Mouse (Mus musculus): ENCODE data around the gene Ap3m1. TPM values are rescaled to one million over a fixed set of nuclear protein-coding genes. Genes with fewer than 3 reads are reported as not detected.
"Not testable (repeated sequence)": the region's sequence is repeated elsewhere in the genome, so short reads cannot be mapped to it uniquely, and the experiment has no call there.

Ap3m1 gene
- polyA plus RNA-seq (2016; fragmentation: Nextera tagmentation; extraction: Ambion mirVana) = 99.0 and 110 TPM in 2 replicates

DNA sequence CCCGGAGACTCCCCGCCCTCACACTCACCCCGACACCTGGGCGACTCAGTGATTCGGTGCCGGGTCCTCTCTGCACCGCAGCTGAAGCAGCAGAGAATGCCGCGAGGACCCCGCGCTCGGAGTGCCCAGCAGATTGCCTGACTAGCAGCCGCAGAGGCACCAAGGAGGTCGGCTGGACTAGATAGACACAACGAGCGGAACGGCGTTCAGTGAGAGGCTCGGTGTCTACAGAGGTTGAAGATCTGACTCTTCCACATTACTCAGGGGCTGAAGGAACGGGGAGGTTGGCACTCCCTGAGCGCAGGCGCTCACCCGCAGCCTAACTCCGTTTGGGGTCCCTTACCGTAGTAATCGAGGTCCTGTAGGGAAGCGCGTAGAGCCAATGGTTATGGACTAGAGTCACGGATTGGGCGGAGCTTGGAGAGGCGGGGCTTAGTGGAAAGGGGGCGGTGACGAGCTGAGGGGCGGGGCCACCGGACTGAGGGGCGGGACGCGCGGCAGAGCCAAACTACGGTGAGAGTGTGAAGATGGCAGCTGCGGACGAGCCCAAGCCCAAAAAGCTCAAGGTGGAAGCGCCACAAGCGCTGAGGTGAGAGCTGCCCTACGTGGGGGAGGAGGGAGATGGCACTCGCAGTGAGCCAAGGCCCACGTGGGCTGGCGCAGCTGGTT lies at the start of gene Ap3m1, which contains the start of gene Adk:
TSS of gene Ap3m1 (minus strand) at position 397 of the 669 bp plus-strand sequence.
TSS of gene Adk (plus strand) at position 463 of the 669 bp plus-strand sequence.
- peak within 1 kb of the TSS; percentile 99 for H3K27ac ChIP-seq
- WGBS = under 1% methylated on average over 48 of the region's 48 CpGs
- H3K27me3 ChIP-seq (ENCODE audit: insufficient read depth, poor library complexity, severe bottlenecking) = no peaks in the 10 kb centered on the region
- peak; percentile 97 for DNase-seq (ENCODE audit: low spot score)
- peaks cover 19% of the 10 kb centered on the region for H3K4me1 ChIP-seq (replicated peaks)
- no peaks in the 10 kb centered on the region for H3K9me3 ChIP-seq
- H3K4me3 ChIP-seq = peak within 1 kb of the TSS; percentile 93
- H3K36me3 ChIP-seq = peaks cover 9% of the 10 kb centered on the region; the same call in 1 of the 2 replicates

DNA sequence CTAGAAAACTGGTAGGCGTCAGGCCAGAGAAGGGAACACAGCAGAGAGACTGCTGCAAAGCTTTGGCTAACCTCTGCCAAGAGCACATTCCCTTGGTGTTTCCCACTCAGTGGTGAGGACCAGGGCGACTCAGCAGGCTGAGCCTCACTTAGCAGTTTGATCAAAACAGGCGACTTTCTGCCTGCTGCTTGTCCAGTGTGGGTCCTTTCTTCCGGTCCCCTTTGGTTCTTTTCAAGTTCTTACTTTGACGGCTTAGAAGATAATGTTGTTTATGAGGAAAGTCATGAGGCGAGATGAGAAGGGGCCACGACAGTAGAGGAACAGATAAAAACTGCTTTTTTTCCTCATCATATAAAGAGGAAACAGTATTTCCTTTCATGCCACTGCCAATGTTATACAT lies 49.3 kb upstream of the Ap3m1 start:
- Histone ChIP-seq H3K4me1 (replicated peaks) (0 out of 2 replicates have a peak, but pooled peaks cover 8% of the 10 kb centered on the region), H3K36me3 (no peaks in the 10 kb centered on the region), H3K27ac (no peak overlapping the region), H3K27me3 (ENCODE audit: insufficient read depth, poor library complexity, severe bottlenecking) (no peaks in the 10 kb centered on the region), H3K9me3 (no peaks in the 10 kb centered on the region), H3K4me3 (no peak overlapping the region)
- DNase-seq (ENCODE audit: low spot score) = no peak
- WGBS = 68% methylated on average over 7 of the region's 7 CpGs

DNA sequence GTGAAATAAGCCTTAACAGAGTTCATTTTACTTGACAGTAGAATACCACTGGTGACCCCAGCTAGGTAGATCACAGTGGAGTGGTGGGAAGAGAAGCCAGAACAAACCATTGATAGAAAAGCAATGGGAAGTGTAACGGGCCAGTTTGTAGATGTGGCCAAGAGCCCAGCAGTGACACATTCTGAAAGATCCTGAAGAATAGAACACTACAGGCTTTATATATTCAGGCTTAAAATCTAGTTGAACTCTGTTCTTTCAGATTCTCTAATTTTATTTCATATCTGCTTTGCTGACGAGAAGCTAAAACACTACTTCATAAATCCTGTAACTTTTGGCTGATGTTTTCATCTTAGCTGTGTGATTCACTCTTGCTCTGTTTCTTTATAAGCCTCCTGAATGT lies 48.6 kb upstream of the Ap3m1 start:
- Histone ChIP-seq H3K27me3 (ENCODE audit: insufficient read depth, poor library complexity, severe bottlenecking) (no peaks in the 10 kb centered on the region), H3K4me1 (replicated peaks) (0 out of 2 replicates have a peak, but pooled peaks cover 8% of the 10 kb centered on the region), H3K27ac (no peak overlapping the region), H3K4me3 (no peak overlapping the region), H3K36me3 (no peaks in the 10 kb centered on the region), H3K9me3 (no peaks in the 10 kb centered on the region)
- WGBS = 87% methylated on average over 2 of the region's 2 CpGs
- no peak for DNase-seq (ENCODE audit: low spot score)

DNA sequence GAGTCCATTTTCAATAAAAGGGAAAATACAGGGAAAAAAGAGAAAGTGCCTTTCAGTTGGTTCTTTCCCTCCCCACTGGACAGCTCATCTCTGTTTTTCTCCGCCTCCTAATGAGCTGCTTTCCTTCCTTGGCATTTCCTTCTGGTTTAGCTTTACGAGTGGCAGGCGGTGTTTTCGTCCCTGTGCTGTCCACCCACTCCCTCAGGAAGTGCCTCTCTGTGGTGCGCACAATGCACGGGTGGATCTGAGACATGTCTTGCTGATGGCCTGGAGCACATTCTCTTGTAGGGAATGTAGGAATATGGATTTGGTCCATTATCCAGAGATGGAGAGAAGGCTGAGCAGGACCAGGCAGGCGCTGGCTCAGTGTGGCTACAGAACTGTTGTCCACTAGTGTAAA lies 47.1 kb upstream of the Ap3m1 start:
- Histone ChIP-seq H3K27me3 (ENCODE audit: insufficient read depth, poor library complexity, severe bottlenecking) (no peaks in the 10 kb centered on the region), H3K9me3 (no peaks in the 10 kb centered on the region), H3K27ac (no peak overlapping the region), H3K4me1 (replicated peaks) (0 out of 2 replicates have a peak, but pooled peaks cover 8% of the 10 kb centered on the region), H3K36me3 (no peaks in the 10 kb centered on the region; the same call in 1 of the 2 replicates), H3K4me3 (no peak overlapping the region)
- WGBS = 77% methylated on average over 7 of the region's 7 CpGs
- no peak for DNase-seq (ENCODE audit: low spot score)

DNA sequence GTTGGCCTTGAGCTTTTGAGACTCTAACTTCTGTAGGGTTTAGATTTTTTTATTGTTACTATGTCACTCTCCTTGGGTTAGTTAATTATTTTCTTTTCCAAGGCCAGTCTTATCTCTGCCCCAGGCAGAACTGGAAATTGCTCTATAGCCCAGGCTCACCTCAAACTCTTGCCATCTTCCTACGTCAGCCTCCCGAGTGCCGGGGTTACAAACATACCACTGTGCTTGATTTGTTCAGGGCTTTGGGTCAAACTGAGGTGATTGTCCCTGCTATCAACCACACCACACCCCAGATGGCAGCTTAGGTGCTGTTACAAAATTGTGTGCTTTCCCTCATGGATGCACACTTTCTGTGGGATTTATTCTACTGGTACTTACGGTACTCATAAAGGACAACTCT lies 44.4 kb upstream of the Ap3m1 start:
- H3K9me3 ChIP-seq = no peaks in the 10 kb centered on the region
- WGBS = 85% methylated on average over 4 of the region's 4 CpGs
- H3K36me3 ChIP-seq = peaks cover 16% of the 10 kb centered on the region; the same call in 1 of the 2 replicates
- no peak overlapping the region for H3K27ac ChIP-seq
- H3K4me3 ChIP-seq = no peak overlapping the region
- DNase-seq (ENCODE audit: low spot score) = no peak
- 0 out of 2 replicates have a peak, but pooled peaks cover 8% of the 10 kb centered on the region for H3K4me1 ChIP-seq (replicated peaks)
- H3K27me3 ChIP-seq (ENCODE audit: insufficient read depth, poor library complexity, severe bottlenecking) = no peaks in the 10 kb centered on the region

DNA sequence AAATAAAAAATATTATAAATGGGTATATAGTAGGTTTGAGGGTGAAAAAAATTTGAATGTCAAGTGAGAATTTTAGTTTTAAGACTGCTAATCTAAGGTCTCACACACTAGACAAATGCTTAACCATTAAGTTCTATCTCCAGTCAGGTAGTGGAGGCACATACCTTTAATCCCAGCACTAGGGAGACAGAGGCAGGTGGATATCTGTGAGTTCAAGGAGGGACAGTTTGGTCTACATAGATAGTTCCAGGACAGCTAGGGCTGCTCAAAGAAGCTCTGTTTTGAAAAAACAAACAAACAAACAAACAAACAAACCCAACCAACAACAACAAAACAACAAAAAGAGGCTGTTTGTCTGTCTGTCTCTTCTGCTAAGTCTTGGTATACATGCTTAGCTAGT lies 44.0 kb upstream of the Ap3m1 start:
- Histone ChIP-seq H3K4me1 (replicated peaks) (0 out of 2 replicates have a peak, but pooled peaks cover 5% of the 10 kb centered on the region), H3K27me3 (ENCODE audit: insufficient read depth, poor library complexity, severe bottlenecking) (no peaks in the 10 kb centered on the region), H3K36me3 (peaks cover 18% of the 10 kb centered on the region; the same call in 1 of the 2 replicates), H3K27ac (no peak overlapping the region), H3K4me3 (no peak overlapping the region), H3K9me3 (no peaks in the 10 kb centered on the region)
- DNase-seq (ENCODE audit: low spot score) = no peak

DNA sequence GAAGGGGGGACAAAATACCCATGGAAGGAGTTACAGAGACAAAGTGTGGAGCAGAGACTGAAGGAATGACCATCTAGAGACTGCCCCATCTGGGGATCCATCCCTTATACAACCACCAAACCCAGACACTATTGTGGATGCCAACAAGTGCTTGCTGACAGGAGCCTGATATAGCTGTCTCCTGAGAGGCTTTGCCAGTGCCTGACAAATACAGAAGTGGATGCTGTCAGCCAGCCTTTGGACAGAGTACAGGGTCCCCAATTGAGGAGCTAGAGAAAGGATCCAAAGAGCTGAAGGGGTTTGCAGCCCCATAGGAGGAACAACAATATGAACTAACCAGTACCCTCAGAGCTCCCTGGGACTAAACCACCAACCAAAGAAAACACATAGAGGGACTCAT lies 41.9 kb upstream of the Ap3m1 start:
- H3K9me3 ChIP-seq; H3K4me3 ChIP-seq; H3K27me3 ChIP-seq (ENCODE audit: insufficient read depth, poor library complexity, severe bottlenecking); H3K27ac ChIP-seq; H3K4me1 ChIP-seq (replicated peaks); DNase-seq (ENCODE audit: low spot score): not testable (repeated sequence)
- peaks cover 18% of the 10 kb centered on the region; the same call in 1 of the 2 replicates for H3K36me3 ChIP-seq

DNA sequence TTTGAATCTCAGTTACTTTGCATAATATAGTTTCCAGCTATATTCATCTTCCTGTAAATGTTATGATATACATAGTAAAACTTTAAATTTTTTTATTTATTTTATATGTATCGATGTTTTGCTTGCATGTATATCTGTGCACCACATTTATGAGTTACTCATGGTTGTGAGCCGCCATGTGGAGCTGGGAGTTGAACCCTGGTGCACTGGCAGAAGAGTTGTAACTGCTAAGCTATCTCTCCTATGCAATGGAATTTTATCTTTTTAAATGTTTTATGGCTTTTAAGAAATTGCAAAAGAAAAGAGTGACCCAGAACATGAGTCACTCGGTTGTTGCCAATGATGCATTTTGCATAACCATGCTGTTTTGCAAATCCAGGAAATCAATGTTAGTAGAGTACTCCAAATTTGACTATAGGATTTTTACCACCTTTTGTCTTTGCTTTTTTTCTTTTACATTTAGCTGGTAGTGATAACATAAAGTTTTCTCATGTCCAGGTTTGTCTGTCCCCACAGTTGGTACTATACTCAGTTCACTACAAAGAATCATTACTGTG lies 38.7 kb upstream of the Ap3m1 start:
- Histone ChIP-seq H3K9me3 (no peaks in the 10 kb centered on the region), H3K27me3 (ENCODE audit: insufficient read depth, poor library complexity, severe bottlenecking) (no peaks in the 10 kb centered on the region), H3K4me1 (replicated peaks) (0 out of 2 replicates have a peak, but pooled peaks cover 11% of the 10 kb centered on the region), H3K4me3 (no peak overlapping the region), H3K27ac (no peak overlapping the region), H3K36me3 (peaks cover 18% of the 10 kb centered on the region; the same call in 1 of the 2 replicates)
- no peak for DNase-seq (ENCODE audit: low spot score)
- 94% methylated on average over 3 of the region's 3 CpGs for WGBS

DNA sequence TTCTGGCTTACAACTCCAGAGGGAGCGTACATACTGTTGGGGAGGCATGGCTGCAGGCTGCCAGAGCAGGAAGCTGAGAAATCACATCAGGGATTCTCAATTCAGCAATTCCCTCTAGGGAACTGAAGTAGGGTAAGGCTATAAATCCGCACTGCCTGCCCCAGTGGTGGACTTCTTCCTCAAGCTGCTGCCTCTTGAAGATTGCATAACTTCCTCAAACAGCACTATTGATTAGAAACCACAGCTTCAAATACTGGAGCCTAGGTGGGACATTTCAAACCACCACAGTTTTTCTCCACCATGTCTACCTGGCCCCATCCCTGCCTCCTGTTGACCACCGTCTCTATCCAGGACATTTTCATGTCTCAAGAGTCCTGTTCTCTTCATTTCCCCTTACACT lies 38.1 kb upstream of the Ap3m1 start:
- no peak overlapping the region for H3K27ac ChIP-seq
- no peak overlapping the region for H3K4me3 ChIP-seq
- WGBS = 87% methylated on average over 3 of the region's 3 CpGs
- peaks cover 18% of the 10 kb centered on the region; the same call in 1 of the 2 replicates for H3K36me3 ChIP-seq
- H3K9me3 ChIP-seq = no peaks in the 10 kb centered on the region
- no peaks in the 10 kb centered on the region for H3K27me3 ChIP-seq (ENCODE audit: insufficient read depth, poor library complexity, severe bottlenecking)
- 0 out of 2 replicates have a peak, but pooled peaks cover 11% of the 10 kb centered on the region for H3K4me1 ChIP-seq (replicated peaks)
- DNase-seq (ENCODE audit: low spot score) = no peak

DNA sequence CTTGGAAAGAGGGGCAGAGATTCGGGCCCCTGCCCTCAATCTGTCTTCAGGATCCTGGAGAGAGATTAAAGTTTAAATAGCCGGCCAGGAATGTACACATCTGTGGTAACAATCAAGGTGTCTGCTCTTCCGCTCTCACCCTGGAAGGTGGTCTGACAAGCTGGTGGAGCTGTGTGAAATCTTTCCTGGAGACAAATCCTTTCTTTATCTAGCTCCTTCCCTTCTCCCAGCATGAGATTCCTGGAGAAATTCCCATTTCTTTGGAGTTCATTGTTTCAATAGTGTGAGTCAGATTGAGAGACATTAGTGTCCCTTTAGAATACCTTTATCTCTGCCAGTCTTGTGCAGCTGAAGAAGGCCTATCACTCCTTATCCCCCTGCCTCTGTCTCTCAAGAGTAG lies 36.4 kb upstream of the Ap3m1 start:
- WGBS = 50% methylated on average over 3 of the region's 3 CpGs
- no peak overlapping the region for H3K4me3 ChIP-seq
- no peaks in the 10 kb centered on the region for H3K27me3 ChIP-seq (ENCODE audit: insufficient read depth, poor library complexity, severe bottlenecking)
- DNase-seq (ENCODE audit: low spot score) = no peak
- no peaks in the 10 kb centered on the region for H3K9me3 ChIP-seq
- 0 out of 2 replicates have a peak, but pooled peaks cover 11% of the 10 kb centered on the region for H3K4me1 ChIP-seq (replicated peaks)
- peaks cover 18% of the 10 kb centered on the region; the same call in 1 of the 2 replicates for H3K36me3 ChIP-seq
- H3K27ac ChIP-seq = no peak overlapping the region

DNA sequence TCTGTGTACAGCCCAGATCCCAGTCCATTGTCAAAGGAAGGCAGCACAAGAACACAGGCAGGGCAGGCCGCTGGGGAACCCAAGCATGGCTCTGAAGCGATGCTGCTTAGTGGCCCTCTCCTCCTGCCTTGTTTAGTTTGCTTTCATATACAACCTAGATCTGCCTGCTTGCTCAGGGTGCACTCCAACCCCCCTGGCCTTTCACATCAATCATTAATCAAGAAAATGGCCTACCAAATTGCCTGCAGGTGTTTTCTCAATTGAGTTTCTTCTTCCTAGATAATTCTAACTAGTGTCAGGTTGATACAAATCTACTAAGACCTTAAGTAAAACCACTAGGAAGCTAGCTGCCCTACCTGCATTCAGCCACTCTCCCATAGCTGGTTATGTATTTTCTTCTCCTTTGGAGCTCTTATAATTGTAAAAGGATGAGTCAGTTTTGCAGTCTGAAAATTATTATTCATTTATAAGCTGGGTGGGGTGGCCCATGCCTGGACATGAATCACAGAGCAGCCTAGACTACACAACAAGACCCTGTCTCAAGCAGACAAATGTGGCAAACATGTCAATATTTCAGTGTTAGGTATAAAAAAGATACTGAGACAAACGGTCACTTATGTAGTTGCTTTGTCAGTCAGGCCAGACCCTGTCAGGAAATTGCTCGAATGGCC lies 35.2 kb upstream of the Ap3m1 start:
- Histone ChIP-seq H3K27me3 (ENCODE audit: insufficient read depth, poor library complexity, severe bottlenecking) (no peaks in the 10 kb centered on the region), H3K4me3 (no peak overlapping the region), H3K36me3 (0 out of 2 replicates have a peak, but pooled peaks cover 9% of the 10 kb centered on the region), H3K4me1 (replicated peaks) (0 out of 2 replicates have a peak, but pooled peaks cover 11% of the 10 kb centered on the region), H3K27ac (peak overlapping the region; percentile 62), H3K9me3 (no peaks in the 10 kb centered on the region)
- 67% methylated on average over 4 of the region's 4 CpGs for WGBS
- DNase-seq (ENCODE audit: low spot score) = peak; percentile 15

DNA sequence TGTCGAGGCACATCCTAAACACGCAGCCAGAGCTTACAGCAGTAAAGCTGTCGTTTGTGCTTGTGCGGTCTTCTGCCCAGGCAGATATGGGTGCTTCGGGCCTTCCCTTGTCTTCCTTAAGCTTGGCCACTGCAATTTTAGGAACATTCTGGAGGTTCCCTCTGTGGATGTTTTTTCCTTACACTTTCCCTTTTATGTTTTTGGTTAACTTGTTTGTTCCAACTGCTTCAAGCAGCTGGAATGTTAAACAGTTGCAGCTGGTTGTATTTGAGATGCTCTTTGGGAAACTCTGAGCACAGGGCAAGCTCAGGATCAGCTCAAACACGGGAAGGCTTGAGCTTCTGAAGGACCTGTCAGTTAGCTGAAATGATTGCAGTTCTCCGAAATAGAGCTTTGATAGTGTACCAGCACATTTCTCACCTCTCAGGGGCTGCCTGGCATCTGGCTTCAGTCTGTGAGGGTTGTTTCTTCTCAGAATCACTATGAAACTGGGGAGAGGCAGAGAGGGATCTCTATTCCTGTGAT lies 34.6 kb upstream of the Ap3m1 start:
- no peak for DNase-seq (ENCODE audit: low spot score)
- H3K4me3 ChIP-seq = no peak overlapping the region

More for the DNA sequence above, 34.6 kb upstream of the Ap3m1 start:
- Histone ChIP-seq H3K9me3 (no peaks in the 10 kb centered on the region), H3K4me1 (replicated peaks) (0 out of 2 replicates have a peak, but pooled peaks cover 11% of the 10 kb centered on the region), H3K27me3 (ENCODE audit: insufficient read depth, poor library complexity, severe bottlenecking) (no peaks in the 10 kb centered on the region), H3K36me3 (0 out of 2 replicates have a peak, but pooled peaks cover 4% of the 10 kb centered on the region), H3K27ac (peak overlapping the region; percentile 62)
- 57% methylated on average over 7 of the region's 7 CpGs for WGBS

All from hindbrain, embryonic 10.5 days (tissue).